ENCODE assay signal across 26 mouse cellular contexts in the genomic region with DNA sequence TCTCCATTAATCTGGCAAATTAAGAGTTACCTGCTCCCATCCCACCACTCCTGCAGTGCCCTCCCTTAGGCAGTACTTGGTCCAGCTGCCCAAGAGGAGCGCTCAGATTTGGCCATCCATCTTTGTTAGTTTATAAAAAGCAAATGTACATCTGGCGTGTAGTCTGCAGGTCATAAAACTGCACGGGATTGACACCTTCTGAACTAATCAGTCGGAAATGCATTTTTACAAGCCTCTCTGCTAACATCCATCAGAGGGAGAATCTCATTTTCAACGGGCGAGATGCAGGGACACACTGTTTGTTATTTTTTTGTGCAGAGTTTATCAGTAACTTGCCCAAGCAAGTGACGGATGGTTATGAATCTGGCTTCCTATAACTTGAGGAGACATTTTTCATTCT.
DNase-seq lines count a peak whose midpoint lies in the region; ATAC-seq lines count a peak whose summit lies in the region.
"Had no signal": no experiment of that assay in that cellular context is flagged by ENCODE, and none has a peak within 500 bp of the region (broad histone marks: within the 10 kb centered on the region; RNA-seq: fewer than 3 reads in every experiment).

No protein-coding gene starts in this region.

- no peaks in the 10 kb centered on the region for H3K9me3 ChIP-seq in hindbrain, embryonic 13.5 days
- H3K9me3 ChIP-seq in hindbrain, embryonic 16.5 days (ENCODE audit: control insufficient read depth, low read length): no peaks in the 10 kb centered on the region
- no peaks in the 10 kb centered on the region for H3K9me3 ChIP-seq in limb, embryonic 10.5 days (replicated peaks)
- H3K9me3 ChIP-seq in heart, embryonic 12.5 days (replicated peaks): no peaks in the 10 kb centered on the region
- H3K9me3 ChIP-seq: embryonic facial prominence, embryonic 12.5 days; embryonic facial prominence, embryonic 15.5 days; heart, embryonic 10.5 days; heart, embryonic 15.5 days; hindbrain, embryonic 15.5 days had no signal

- no peaks in the 10 kb centered on the region; the same call in 1 of the 2 replicates for H3K36me3 ChIP-seq in hindbrain, embryonic 13.5 days
- H3K36me3 ChIP-seq in hindbrain, embryonic 16.5 days (ENCODE audit: control insufficient read depth, insufficient read depth, low read length): no peaks in the 10 kb centered on the region
- H3K36me3 ChIP-seq in limb, embryonic 10.5 days: peaks cover 31% of the 10 kb centered on the region
- 0 out of 2 replicates have a peak, but pooled peaks cover 2% of the 10 kb centered on the region for H3K36me3 ChIP-seq in heart, embryonic 12.5 days
- H3K36me3 ChIP-seq: heart, embryonic 15.5 days; hindbrain, embryonic 15.5 days had no signal

- peak; percentile 16 for DNase-seq in embryo, embryonic 10.5 days (ENCODE audit: low spot score)
- no peak for DNase-seq in embryo, embryonic 9.5 days (ENCODE audit: extremely low spot score)
- DNase-seq in limb, embryonic 10.5 days (ENCODE audit: low spot score): peak; percentile 33
- DNase-seq: adrenal gland, adult 8-10 months; adrenal gland, postnatal 25 days; cerebellum, adult 11-12 months; cerebellum, adult 8-10 months; cerebellum, postnatal 10 days; forebrain, postnatal 0 days; gastrocnemius, postnatal 25 days; heart, adult 2 months; heart, postnatal 10 days; heart, postnatal 4 days; kidney, adult 18-20 months had no signal

- WGBS in hindbrain, embryonic 13.5 days: 63% methylated on average over 7 of the region's 7 CpGs
- 63% methylated on average over 7 of the region's 7 CpGs for WGBS in hindbrain, embryonic 16.5 days
- 18% methylated on average over 7 of the region's 7 CpGs for WGBS in limb, embryonic 10.5 days
- WGBS in heart, embryonic 12.5 days: 70% methylated on average over 7 of the region's 7 CpGs

- H3K4me2 ChIP-seq in hindbrain, embryonic 13.5 days: no peak overlapping the region
- H3K4me2 ChIP-seq in hindbrain, embryonic 16.5 days (ENCODE audit: low read length): no peak overlapping the region
- no peak overlapping the region for H3K4me2 ChIP-seq in heart, embryonic 12.5 days
- H3K4me2 ChIP-seq: embryonic facial prominence, embryonic 12.5 days; embryonic facial prominence, embryonic 15.5 days; heart, embryonic 15.5 days; hindbrain, embryonic 15.5 days had no signal

- no peak overlapping the region for H3K4me3 ChIP-seq in hindbrain, embryonic 13.5 days
- H3K4me3 ChIP-seq in hindbrain, embryonic 16.5 days (ENCODE audit: low read length): no peak overlapping the region
- no peak overlapping the region for H3K4me3 ChIP-seq in limb, embryonic 10.5 days
- H3K4me3 ChIP-seq in heart, embryonic 12.5 days: no peak overlapping the region
- H3K4me3 ChIP-seq: embryonic facial prominence, embryonic 12.5 days; embryonic facial prominence, embryonic 15.5 days; heart, adult 2 months; heart, embryonic 10.5 days; heart, embryonic 15.5 days; hindbrain, embryonic 15.5 days had no signal

- H3K9ac ChIP-seq in hindbrain, embryonic 13.5 days: no peak overlapping the region
- H3K9ac ChIP-seq in hindbrain, embryonic 16.5 days (ENCODE audit: low read depth, low read length): no peak overlapping the region
- no peak overlapping the region for H3K9ac ChIP-seq in heart, embryonic 12.5 days
- H3K9ac ChIP-seq: embryonic facial prominence, embryonic 12.5 days; embryonic facial prominence, embryonic 15.5 days; forebrain, postnatal 0 days; heart, embryonic 15.5 days; hindbrain, embryonic 15.5 days had no signal

- H3K27ac ChIP-seq in hindbrain, embryonic 13.5 days: 0 out of 2 replicates have a peak overlapping the region, but pooled peaks have one; percentile 8
- H3K27ac ChIP-seq in hindbrain, embryonic 16.5 days (ENCODE audit: low read depth, low read length): no peak overlapping the region
- H3K27ac ChIP-seq in limb, embryonic 10.5 days: no peak overlapping the region
- H3K27ac ChIP-seq in heart, embryonic 12.5 days (ENCODE audit: poor library complexity, severe bottlenecking): no peak overlapping the region
- H3K27ac ChIP-seq: embryonic facial prominence, embryonic 12.5 days; embryonic facial prominence, embryonic 15.5 days; heart, adult 2 months; heart, embryonic 10.5 days; heart, embryonic 15.5 days; hindbrain, embryonic 15.5 days had no signal

- peaks cover 25% of the 10 kb centered on the region for H3K4me1 ChIP-seq in hindbrain, embryonic 13.5 days (replicated peaks)
- peaks cover 9% of the 10 kb centered on the region for H3K4me1 ChIP-seq in hindbrain, embryonic 16.5 days (ENCODE audit: control insufficient read depth, insufficient read depth, low read depth, low read length)
- peaks cover 61% of the 10 kb centered on the region for H3K4me1 ChIP-seq in limb, embryonic 10.5 days
- H3K4me1 ChIP-seq in heart, embryonic 12.5 days (replicated peaks): peaks cover 7% of the 10 kb centered on the region

- no peak for ATAC-seq in hindbrain, embryonic 13.5 days (ENCODE audit: low FRiP score)
- ATAC-seq in hindbrain, embryonic 16.5 days: no peak
- ATAC-seq in heart, embryonic 12.5 days (ENCODE audit: insufficient number of reproducible peaks, low FRiP score): no peak
- ATAC-seq: activated CD4-positive, CD25-positive, alpha-beta regulatory T cell, adult 4 months; forebrain, embryonic 14.5 days; forebrain, postnatal 0 days; inflammation-experienced regulatory T-cells, adult 6 months; intestine, embryonic 16.5 days had no signal

- H3K27me3 ChIP-seq in hindbrain, embryonic 13.5 days: no peaks in the 10 kb centered on the region
- no peaks in the 10 kb centered on the region for H3K27me3 ChIP-seq in hindbrain, embryonic 16.5 days (replicated peaks; ENCODE audit: control insufficient read depth, insufficient read depth, low read length)
- peaks cover 7% of the 10 kb centered on the region; the same call in 1 of the 2 replicates for H3K27me3 ChIP-seq in limb, embryonic 10.5 days (ENCODE audit: low read depth, poor library complexity, severe bottlenecking)
- no peaks in the 10 kb centered on the region for H3K27me3 ChIP-seq in heart, embryonic 12.5 days (replicated peaks)
- H3K27me3 ChIP-seq: embryonic facial prominence, embryonic 12.5 days; embryonic facial prominence, embryonic 15.5 days; heart, embryonic 15.5 days; hindbrain, embryonic 15.5 days had no signal
